Mouse (Mus musculus): Measurements from ENCODE around the gene Snx17. TPM values are rescaled to one million over a fixed set of nuclear protein-coding genes. Genes with fewer than 3 reads are reported as not detected.

Snx17 gene
- polyA plus RNA-seq, 1 experiment, result 87.6 TPM

DNA sequence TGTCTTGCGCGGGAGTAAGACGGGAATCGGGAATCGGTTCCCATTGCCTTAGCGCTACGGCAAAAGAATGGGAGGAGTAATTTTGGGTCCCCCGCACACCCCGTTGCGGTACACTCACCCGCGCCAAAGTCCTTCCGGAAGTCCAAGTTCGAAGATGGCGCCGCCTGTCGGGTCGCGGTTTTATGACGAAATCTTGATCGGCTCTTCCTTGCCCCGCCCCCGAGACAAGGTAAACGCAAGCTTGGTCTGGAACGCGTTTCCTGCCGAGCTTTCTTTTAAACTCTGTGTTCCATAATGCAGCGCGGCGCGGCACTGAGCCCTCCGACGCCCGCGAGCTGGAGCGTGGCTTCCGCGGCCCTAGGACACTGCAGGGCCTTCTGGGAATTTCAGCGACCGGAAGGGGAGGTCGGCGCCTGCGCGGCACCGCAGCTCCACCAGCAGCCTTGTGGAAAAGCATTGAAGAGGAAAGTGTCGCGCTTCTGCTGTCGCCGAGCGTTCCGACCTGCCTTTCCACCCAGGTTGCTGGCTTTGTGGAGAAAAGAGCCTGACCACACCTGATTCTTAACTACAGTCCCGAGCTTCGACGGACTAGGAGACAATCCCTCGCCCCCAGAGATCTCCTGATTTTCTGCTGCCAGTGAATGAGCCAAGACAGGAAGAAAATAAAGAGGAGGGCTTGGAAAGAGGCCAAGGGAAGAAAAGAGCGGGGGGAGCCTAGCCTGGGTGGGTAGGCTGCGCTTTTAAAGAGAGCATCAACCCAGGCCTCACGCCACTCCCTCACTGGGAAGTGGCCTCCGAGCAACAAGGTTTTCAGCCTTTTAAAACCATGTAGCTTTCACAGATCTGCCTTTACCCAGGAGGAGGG lies 13.0 kb upstream of the Snx17 start, which contains the start of the genes Gm29609 and Gtf3c2:
Gene Gm29609 (minus strand): TSS at position 146 of the 865 bp plus-strand sequence.
Gene Gtf3c2 (minus strand): TSS at position 379 of the 865 bp plus-strand sequence.
- TF ChIP-seq CTCF (IDR thresholded peaks at IDR 0.05; ENCODE audit: extremely low read depth, insufficient read depth, low read length) (no peak), POLR2A (IDR thresholded peaks at IDR 0.05; ENCODE audit: extremely low read depth, insufficient read depth, low read length) (peak; percentile 92; the same call in 1 of the 2 replicates)
- no peaks in the 10 kb centered on the region for H3K4me1 ChIP-seq (ENCODE audit: control insufficient read depth, insufficient read depth, low read length)
- H3K27ac ChIP-seq (ENCODE audit: insufficient read depth, low read length), result peak within 1 kb of the TSS; percentile 58
- peak within 1 kb of the TSS; percentile 93 for H3K4me3 ChIP-seq (ENCODE audit: insufficient read depth, low read length)

DNA sequence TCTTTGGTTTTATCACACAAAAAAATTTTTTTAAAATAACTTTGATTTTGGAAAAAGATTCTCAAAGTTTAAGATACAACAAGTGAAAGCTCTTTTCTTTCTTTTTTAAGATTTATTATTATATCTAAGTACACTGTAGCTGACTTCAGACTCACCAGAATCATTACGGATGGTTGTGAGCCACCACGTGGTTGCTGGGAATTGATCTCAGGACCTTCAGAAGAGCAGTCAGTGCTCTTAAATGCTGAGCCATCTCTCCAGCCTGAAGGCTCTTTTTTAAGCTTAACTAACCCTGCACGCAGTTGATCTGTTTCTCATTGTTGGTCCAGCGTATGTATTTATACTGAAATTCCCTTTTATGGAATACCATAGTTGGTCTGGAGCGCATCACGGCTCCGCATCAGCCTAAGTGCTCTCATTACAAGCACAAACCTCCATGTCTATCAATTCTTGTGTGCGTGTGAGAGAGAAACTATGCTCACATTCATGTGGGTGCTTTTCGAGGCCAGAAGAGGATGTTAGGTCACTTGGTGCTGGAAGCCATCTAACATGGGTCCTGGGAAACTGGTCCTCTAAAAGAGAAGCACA lies 11.8 kb upstream of the Snx17 start:
- Histone ChIP-seq H3K4me3 (ENCODE audit: insufficient read depth, low read length) (peak overlapping the region; percentile 93; the same call in 1 of the 2 replicates), H3K27ac (ENCODE audit: insufficient read depth, low read length) (no peak overlapping the region), H3K4me1 (ENCODE audit: control insufficient read depth, insufficient read depth, low read length) (no peaks in the 10 kb centered on the region)
- TF ChIP-seq POLR2A (IDR thresholded peaks at IDR 0.05; ENCODE audit: extremely low read depth, insufficient read depth, low read length) (no peak), CTCF (IDR thresholded peaks at IDR 0.05; ENCODE audit: extremely low read depth, insufficient read depth, low read length) (no peak)

DNA sequence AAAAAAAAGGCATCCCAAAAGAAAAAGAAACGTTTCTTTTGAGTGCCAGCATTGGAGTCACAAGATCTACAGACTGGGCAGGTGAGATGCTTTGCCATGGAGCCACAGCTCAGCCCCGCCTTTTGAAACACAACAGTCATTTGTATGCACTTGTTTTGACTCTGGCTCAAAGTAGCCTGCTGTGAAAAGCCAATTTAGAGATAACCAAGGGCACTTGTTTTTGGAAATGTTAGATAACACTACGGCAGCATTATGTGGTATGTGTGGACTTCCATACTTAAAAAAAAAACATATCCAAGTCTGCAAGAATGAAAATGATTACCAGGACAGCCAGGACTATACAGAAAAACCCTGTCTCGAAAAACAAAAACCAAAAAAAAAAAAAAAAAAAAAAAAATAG lies 9.3 kb upstream of the Snx17 start:
- Histone ChIP-seq H3K4me1 (ENCODE audit: control insufficient read depth, insufficient read depth, low read length) (no peaks in the 10 kb centered on the region), H3K4me3 (ENCODE audit: insufficient read depth, low read length) (no peak overlapping the region), H3K27ac (ENCODE audit: insufficient read depth, low read length) (no peak overlapping the region)
- TF ChIP-seq CTCF (IDR thresholded peaks at IDR 0.05; ENCODE audit: extremely low read depth, insufficient read depth, low read length) (no peak), POLR2A (IDR thresholded peaks at IDR 0.05; ENCODE audit: extremely low read depth, insufficient read depth, low read length) (no peak)

DNA sequence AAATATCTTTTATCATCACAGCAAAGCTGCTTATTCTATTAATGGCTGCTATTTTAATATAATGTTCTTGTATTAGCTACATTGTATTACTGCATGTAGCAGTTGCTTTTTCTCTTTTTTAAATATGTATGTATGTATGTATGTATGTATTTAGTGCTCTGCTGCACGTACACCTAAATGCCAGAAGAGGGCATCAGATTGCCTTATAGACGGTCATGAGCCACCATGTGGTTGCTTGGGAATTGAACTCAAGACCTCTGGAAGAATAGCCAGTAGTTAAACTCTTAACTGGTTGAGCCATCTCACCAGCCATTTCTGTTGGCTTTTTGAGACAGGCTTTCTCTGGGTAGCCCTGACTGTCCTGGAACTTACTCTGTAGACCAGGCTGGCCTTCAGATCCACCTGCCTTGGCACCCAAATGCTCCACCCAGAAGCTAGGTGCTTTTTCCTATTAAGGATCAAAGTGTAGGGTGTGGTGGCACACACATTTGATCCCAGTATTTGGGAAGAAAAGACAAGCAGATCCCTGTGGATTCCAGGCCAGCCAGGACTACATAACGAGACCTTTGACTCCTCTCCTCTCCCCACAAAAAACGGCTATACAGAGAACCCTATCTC lies 4.7 kb upstream of the Snx17 start:
- TF ChIP-seq CTCF (IDR thresholded peaks at IDR 0.05; ENCODE audit: extremely low read depth, insufficient read depth, low read length), result peak; percentile 13; the same call in 1 of the 2 replicates
- no peak for TF ChIP-seq POLR2A (IDR thresholded peaks at IDR 0.05; ENCODE audit: extremely low read depth, insufficient read depth, low read length)
- Histone ChIP-seq H3K4me3 (ENCODE audit: insufficient read depth, low read length) (no peak overlapping the region), H3K4me1 (ENCODE audit: control insufficient read depth, insufficient read depth, low read length) (peaks cover 2% of the 10 kb centered on the region; the same call in 1 of the 2 replicates), H3K27ac (ENCODE audit: insufficient read depth, low read length) (no peak overlapping the region)

DNA sequence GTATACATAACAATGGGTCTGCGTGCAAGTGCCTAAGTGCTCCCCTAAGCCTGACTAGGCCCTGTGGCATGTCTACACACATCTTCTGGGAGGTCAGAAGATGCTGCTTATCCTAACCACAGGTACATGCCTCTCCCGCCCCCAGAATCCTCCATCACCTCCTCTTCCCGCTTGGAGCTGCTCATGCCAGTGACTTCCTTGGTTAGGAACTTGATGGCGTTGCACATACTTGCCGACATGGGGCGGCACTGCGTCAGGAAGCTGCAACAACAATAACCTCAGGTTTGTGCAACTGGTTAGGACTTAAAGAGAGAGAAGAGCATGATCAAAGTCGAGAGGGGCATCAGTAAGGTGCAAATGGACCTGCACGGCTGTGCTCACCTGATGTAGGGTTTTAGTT lies 2.8 kb upstream of the Snx17 start:
- Histone ChIP-seq H3K4me3 (ENCODE audit: insufficient read depth, low read length) (no peak overlapping the region), H3K27ac (ENCODE audit: insufficient read depth, low read length) (no peak overlapping the region), H3K4me1 (ENCODE audit: control insufficient read depth, insufficient read depth, low read length) (peaks cover 4% of the 10 kb centered on the region)
- TF ChIP-seq POLR2A (IDR thresholded peaks at IDR 0.05; ENCODE audit: extremely low read depth, insufficient read depth, low read length), result no peak
- TF ChIP-seq CTCF (IDR thresholded peaks at IDR 0.05; ENCODE audit: extremely low read depth, insufficient read depth, low read length), result no peak

DNA sequence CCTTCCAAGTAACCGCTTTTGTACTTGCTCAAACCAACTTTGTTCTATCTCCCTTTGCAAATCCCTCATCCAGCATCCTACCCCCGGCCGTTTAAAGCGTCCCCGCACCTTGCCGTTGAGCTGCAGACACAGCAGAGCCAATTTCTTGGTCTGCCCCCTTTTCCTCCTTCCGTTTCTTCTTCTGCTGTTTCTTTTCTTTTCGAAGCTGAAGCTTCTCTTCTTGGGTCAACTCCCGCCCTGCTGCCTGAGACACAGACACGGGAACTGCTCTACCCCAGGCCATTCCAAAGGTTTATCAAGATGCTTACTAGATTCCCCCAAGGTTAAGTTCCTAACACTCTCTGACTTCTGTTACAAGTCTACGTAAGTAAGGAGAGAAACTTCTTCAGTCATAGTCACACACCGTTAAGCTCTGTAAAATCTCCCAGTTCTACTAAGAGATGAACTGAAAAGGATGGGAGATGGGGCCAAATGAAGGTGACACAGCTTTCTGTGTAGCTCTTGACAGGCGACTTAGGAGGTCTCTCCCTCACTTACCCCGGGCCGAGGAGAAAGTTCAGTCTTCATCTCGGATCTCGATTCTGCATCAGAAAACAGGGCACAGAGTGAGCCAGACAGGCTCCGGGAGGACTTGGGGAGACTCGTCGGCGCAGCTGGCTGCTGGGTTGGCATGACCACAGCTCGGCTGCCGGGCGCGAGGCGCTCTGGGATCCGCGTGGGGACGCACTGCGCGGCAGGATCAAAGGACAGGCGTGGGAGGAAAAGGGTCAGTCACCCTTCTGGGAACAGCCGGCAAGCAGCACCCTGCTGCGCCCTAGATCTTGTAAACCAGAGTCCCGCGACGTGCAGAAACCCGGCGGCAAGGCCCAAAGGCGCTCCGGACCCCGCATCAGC lies 735 bp upstream of the Snx17 start:
- H3K4me1 ChIP-seq (ENCODE audit: control insufficient read depth, insufficient read depth, low read length), result peaks cover 4% of the 10 kb centered on the region
- TF ChIP-seq POLR2A (IDR thresholded peaks at IDR 0.05; ENCODE audit: extremely low read depth, insufficient read depth, low read length) (no peak), CTCF (IDR thresholded peaks at IDR 0.05; ENCODE audit: extremely low read depth, insufficient read depth, low read length) (no peak)
- H3K4me3 ChIP-seq (ENCODE audit: insufficient read depth, low read length), result peak overlapping the region; percentile 71
- H3K27ac ChIP-seq (ENCODE audit: insufficient read depth, low read length), result peak overlapping the region; percentile 17

DNA sequence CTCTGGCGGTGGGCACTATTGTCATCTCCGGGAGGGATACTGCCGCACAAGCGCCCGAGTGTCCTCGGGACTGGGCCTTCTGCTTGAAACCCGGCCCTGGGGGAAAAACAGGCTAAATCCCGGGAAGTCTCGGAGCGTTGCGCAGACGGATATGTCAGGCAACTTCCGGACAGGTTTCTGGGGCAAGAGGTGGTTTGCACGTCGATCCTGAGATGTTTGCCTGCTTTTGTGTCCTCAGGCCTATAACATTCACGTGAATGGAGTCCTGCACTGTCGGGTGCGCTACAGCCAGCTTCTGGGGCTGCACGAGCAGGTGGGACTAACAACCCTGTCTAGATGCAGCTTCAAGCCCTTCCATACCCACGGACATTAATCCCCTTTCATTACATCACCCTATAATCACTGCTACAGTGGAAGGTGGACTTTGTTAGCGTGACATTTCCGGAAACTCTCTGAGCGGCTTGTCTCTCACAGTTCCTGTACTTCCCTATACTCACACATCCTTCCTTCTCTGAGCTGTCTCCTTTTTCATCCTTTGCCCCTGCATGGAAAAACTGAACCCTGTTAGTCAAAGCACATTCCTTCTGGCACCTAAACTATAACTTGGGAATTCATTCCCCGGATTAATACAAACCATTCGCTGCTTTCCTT lies 729 bp downstream of the Snx17 start:
- H3K4me1 ChIP-seq (ENCODE audit: control insufficient read depth, insufficient read depth, low read length), result peaks cover 4% of the 10 kb centered on the region
- H3K27ac ChIP-seq (ENCODE audit: insufficient read depth, low read length), result peak overlapping the region; percentile 26
- peak overlapping the region; percentile 71 for H3K4me3 ChIP-seq (ENCODE audit: insufficient read depth, low read length)
- TF ChIP-seq CTCF (IDR thresholded peaks at IDR 0.05; ENCODE audit: extremely low read depth, insufficient read depth, low read length), result no peak
- no peak for TF ChIP-seq POLR2A (IDR thresholded peaks at IDR 0.05; ENCODE audit: extremely low read depth, insufficient read depth, low read length)
